24 mouse cellular contexts compared by ENCODE assay signal in the genomic region with DNA sequence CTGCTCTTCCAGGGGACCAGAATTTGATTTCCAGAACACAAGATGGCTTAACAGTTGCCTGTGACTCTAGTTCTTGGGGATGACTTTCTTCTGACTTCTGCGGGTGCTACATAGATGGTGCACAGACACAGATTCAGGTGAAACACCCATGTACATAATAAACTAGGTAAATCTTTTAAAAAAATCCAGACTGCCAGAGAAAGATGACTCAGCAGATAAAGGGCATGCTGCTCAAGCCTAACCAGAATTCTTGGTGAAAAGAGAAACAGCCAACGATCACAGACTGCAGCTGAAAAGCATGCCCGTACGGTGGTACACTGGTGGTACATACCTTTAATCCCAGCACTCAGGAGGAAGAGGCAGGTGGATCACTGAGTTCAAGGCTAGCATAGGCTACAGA. TPM values are rescaled to one million over a fixed set of nuclear protein-coding genes. Genes with fewer than 3 reads are reported as not detected.
"Had no signal": no experiment of that assay in that cellular context is flagged by ENCODE, and none has a peak within 500 bp of the region (broad histone marks: within the 10 kb centered on the region; RNA-seq: fewer than 3 reads in every experiment).

No protein-coding gene starts in this region.

- H3K4me1 ChIP-seq: embryonic facial prominence, embryonic 10.5 days; embryonic facial prominence, embryonic 12.5 days; embryonic facial prominence, embryonic 13.5 days; embryonic facial prominence, embryonic 15.5 days; forebrain, embryonic 10.5 days; forebrain, embryonic 12.5 days; heart, embryonic 10.5 days had no signal

- H3K4me2 ChIP-seq: embryonic facial prominence, embryonic 12.5 days; embryonic facial prominence, embryonic 13.5 days; embryonic facial prominence, embryonic 15.5 days; forebrain, embryonic 12.5 days; forebrain, embryonic 13.5 days; forebrain, embryonic 15.5 days had no signal

- H3K9ac ChIP-seq: embryonic facial prominence, embryonic 12.5 days; embryonic facial prominence, embryonic 13.5 days; embryonic facial prominence, embryonic 15.5 days; forebrain, embryonic 12.5 days; forebrain, embryonic 13.5 days; forebrain, embryonic 15.5 days; forebrain, postnatal 0 days had no signal

- H3K27ac ChIP-seq: embryonic facial prominence, embryonic 10.5 days; embryonic facial prominence, embryonic 12.5 days; embryonic facial prominence, embryonic 13.5 days; embryonic facial prominence, embryonic 15.5 days; forebrain, embryonic 10.5 days; forebrain, embryonic 12.5 days; forebrain, embryonic 13.5 days; forebrain, embryonic 15.5 days; gastrocnemius, adult 2 months; heart, adult 2 months; heart, embryonic 10.5 days had no signal

- H3K27me3 ChIP-seq: embryonic facial prominence, embryonic 12.5 days; embryonic facial prominence, embryonic 13.5 days; embryonic facial prominence, embryonic 15.5 days; forebrain, embryonic 12.5 days; forebrain, embryonic 13.5 days; forebrain, embryonic 15.5 days had no signal

- DNase-seq: cerebellum, postnatal 10 days; cerebellum, postnatal 14 days; cerebellum, postnatal 25 days; cerebellum, postnatal 36 days; embryo, embryonic 11 days; forebrain, postnatal 0 days; gastrocnemius, adult 2 months; gastrocnemius, postnatal 10 days; gastrocnemius, postnatal 14 days; gastrocnemius, postnatal 25 days; gastrocnemius, postnatal 36 days; heart, adult 11 months; heart, adult 18-20 months; heart, adult 2 months had no signal

- H3K9me3 ChIP-seq: embryonic facial prominence, embryonic 10.5 days; embryonic facial prominence, embryonic 12.5 days; embryonic facial prominence, embryonic 13.5 days; embryonic facial prominence, embryonic 15.5 days; forebrain, embryonic 12.5 days; forebrain, embryonic 13.5 days; forebrain, embryonic 15.5 days; heart, embryonic 10.5 days had no signal

- H3K36me3 ChIP-seq: forebrain, embryonic 15.5 days had no signal

- H3K4me3 ChIP-seq: embryonic facial prominence, embryonic 10.5 days; embryonic facial prominence, embryonic 12.5 days; embryonic facial prominence, embryonic 13.5 days; embryonic facial prominence, embryonic 15.5 days; erythroblast, embryonic 14.5 days; forebrain, embryonic 10.5 days; forebrain, embryonic 12.5 days; forebrain, embryonic 13.5 days; forebrain, embryonic 15.5 days; gastrocnemius, adult 2 months; heart, adult 2 months; heart, embryonic 10.5 days had no signal

RNA-seq across cellular contexts. Expression of a gene that starts 14.6 kb away (rescaled TPM):
- total RNA-seq: gastrocnemius, postnatal 25 days; gastrocnemius, postnatal 36 days had no signal
- polyA plus RNA-seq: erythroblast, embryonic 14.5 days had no signal
